Mouse (Mus musculus) megakaryocyte-erythroid progenitor cell, adult 5 weeks (primary cell): Measurements from ENCODE around the gene Aasdh. TPM values are rescaled to one million over a fixed set of nuclear protein-coding genes. Genes with fewer than 3 reads are reported as not detected.

Experiments
- polyA plus RNA-seq: library from polyadenylated mRNA; stranded (reverse); fragments of >175 nt; gene quantifications from 2 replicates; pipeline ENCODE4 v1.2.3, GENCODE M21; 2012

Gene Aasdh
- 1.8 and 2.5 TPM in 2 replicates for polyA plus RNA-seq

DNA sequence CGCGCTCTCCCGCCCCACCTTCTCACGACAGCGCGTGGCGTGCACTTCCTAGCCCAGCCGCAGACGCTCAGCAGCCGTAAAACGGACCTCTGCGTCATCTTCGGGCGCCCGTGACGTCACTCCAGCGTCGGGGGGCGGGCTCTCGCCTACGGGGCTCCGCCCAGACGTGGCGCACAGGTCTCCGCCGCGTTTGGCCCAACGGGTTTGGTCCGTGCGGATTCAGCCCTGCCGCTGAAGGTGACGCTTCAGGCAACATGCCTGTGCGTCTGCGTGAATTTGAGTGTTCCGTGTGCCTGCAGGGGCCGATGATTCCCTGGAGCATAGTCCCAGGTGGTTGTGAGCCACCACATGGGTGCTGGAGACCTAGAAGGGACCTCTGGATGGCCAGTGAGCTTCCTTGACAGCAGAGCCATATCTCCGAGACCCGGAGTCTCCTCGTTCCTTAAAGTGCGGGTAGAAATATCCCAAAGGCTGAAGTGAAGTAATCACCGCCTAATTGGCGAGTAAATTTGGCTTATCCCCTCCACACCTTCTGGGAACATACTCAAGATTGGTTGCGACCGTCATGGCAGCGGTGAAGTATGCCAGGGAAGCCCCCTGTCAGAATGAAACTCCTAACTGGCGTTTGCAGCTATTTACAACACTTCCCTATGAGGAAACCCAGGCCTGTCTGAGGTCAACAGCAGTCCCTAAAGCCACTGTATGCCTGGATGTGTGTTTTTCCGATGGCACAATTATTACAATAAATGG lies at the start of gene Aasdh:
TSS of gene Aasdh (minus strand) at position 110 of the 750 bp plus-strand sequence.

DNA sequence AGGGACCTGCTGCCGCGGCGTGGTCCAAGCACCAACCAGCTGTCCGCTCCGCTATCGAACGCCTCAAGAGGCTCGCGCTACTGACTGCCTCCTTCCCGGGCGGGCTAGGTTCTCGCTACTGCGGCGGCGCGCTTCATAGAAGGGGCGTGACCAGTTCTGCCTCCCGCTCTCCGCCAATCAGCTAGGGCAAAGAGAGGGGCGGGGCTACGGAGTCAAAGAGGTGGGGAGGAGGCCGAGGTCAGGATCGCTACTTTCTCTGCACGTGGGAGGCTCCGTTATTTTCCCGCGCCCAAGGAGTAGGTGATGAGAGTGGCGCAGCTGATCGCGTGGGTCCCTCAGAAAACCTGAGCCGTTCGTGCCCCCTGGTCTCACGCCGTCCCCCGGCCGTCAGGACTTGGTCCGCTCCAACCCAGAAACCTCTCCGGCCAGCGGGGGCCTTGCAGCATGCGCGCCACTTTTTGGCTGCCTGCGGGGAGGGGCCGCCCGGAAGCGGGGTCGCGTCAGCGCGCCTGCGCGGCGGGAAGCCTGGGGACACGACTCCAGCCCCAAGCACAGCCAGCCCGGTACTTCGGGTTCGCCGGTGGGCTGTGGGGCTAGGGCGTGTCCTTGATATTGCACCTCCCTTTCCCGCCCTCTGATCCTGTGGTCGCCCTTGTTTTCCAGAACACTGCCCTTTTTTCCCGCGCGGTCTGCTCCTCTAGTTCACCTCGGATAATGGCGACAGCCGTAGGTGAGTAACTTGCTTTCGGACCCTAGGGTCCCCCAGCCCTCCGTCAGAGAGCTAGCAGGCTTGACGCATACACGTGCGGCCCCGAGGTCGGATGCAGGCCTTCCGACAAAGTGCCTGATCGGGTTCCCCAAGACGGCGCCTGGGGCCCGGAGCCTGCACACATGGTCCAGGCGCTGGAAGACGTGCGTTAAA lies 46.1 kb upstream of the Aasdh start, which contains the start of the genes Paics and Ppat:
TSS of gene Paics (plus strand) at position 202 of the 922 bp plus-strand sequence.
TSS of gene Ppat (minus strand) at position 473 of the 922 bp plus-strand sequence.

Other genes with a start within 250 kb of the Aasdh start
- 11.6 and 18.3 TPM in 2 replicates for gene C530008M17Rik, start 249.0 kb downstream of the Aasdh start, polyA plus RNA-seq
- 19.0 and 19.6 TPM in 2 replicates for gene Paics, start 45.8 kb upstream of the Aasdh start, polyA plus RNA-seq
- 18.1 and 21.9 TPM in 2 replicates for gene Ppat, start 46.1 kb upstream of the Aasdh start, polyA plus RNA-seq
- gene Srp72, start 69.2 kb upstream of the Aasdh start, polyA plus RNA-seq = 66.2 and 66.3 TPM in 2 replicates
- gene Arl9, start 98.5 kb upstream of the Aasdh start, polyA plus RNA-seq = not detected in 2 replicates
- gene Thegl, start 110.5 kb upstream of the Aasdh start, polyA plus RNA-seq = 0.21 and 0.39 TPM in 2 replicates
- gene Hopx, start 209.6 kb upstream of the Aasdh start, polyA plus RNA-seq = 4.0 and 6.8 TPM in 2 replicates